Mouse (Mus musculus): ENCODE results near the gene Cbln3. TPM values are rescaled to one million over a fixed set of nuclear protein-coding genes. Genes with fewer than 3 reads are reported as not detected.

Gene Cbln3
- polyA plus RNA-seq, 1 experiment from 2014 or later = 0.74 TPM

DNA sequence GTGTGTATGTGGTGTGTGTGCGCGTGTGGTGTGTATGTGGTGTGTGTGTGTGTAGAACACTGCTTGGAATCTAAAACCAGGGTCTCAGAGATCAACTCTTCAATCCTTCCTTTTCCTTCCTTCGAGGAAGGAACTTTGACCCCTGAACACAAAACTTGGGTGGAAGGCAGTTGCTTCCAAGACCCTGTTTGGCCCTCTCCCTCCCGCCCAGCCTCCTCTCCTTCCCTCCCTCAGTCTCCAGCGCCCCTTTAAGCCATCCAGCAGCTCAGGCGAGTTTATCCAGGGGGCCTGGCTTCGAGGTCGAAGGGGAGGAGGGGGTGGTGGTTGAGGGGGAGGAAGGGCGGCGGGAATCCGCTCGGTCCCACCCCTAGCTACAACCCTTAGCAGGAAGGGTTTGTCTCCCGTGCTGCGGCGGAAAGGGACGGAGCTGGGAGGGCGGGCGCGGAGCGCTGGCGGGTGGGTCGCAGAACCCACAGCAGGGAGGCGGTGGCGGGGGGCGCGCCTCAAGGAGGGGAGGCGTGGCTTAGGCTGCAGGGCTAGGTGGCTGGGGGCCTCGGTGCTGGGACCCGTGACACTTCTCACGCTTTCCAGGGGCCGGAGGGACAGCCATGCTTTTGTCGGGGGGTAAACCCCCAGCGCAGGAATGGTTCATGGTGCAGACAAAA is 30.4 kb downstream of the Cbln3 start, which contains the start of gene Nynrin:
Nynrin (plus strand) TSS at position 390 of the 665 bp plus-strand sequence.
- Histone ChIP-seq H3K9ac (replicated peaks; ENCODE audit: low read length) (peak within 1 kb of the TSS; percentile 69), H3K4me3 (ENCODE audit: low read length) (peak within 1 kb of the TSS; percentile 71), H3K27ac (ENCODE audit: low read length) (peak within 1 kb of the TSS; percentile 96), H3K9me3 (ENCODE audit: low read length) (no peaks in the 10 kb centered on the region), H3K27me3 (ENCODE audit: insufficient read depth, low read length) (no peaks in the 10 kb centered on the region), H3K36me3 (ENCODE audit: insufficient read depth, low read length) (0 out of 2 replicates have a peak, but pooled peaks cover 3% of the 10 kb centered on the region), H3K4me2 (replicated peaks; ENCODE audit: low read depth, low read length) (peak within 1 kb of the TSS; percentile 88), H3K4me1 (ENCODE audit: insufficient read depth, low read length) (peaks cover 44% of the 10 kb centered on the region)
- 2% methylated on average over 22 of the region's 33 CpGs for WGBS
- peak; percentile 93 for ATAC-seq (ENCODE audit: low FRiP score, low TSS enrichment)

DNA sequence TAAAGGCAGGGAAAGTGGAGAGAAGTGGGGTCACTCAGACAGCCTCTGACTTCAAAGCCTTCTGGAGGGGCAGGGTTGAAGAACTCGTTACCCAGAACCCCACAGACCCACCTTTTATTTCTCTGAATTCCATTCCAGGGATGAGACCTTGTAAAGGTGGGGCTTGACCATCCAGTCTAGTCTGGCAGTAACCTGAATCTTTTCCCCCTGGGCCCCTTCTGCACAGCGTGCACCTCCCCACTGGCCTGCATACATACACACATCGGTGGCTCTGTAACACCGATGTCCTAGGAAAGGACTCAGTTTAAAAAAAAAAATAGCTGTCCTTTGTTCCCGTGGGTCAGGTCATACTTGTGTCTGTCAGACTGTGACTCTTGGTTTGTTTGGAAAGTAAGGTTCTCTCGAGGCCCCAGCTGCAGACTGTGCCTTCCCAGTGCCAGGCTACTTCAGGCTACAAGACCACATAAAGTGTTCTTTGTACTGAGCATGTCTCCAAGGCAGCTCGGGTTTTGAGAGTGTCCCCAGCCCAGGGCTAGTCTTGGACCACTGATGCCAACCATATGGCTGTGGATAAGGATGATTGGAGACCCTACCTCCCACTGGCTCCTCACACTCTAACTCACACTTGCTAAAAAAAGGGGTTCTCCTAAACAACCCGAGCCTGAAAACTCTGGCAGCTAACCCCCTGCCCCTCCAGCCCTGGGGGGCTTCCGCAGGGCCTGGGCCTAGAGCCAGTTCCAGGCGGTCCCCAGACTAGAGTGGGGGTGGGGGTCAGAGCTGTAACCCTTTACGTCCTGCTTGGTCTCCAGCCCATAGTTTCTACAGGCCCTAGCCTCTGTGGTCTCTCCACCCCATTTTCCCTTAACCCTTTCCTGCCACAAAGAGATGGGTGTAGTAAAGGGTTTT is 31.3 kb downstream of the Cbln3 start:
- Histone ChIP-seq H3K9me3 (ENCODE audit: low read length) (no peaks in the 10 kb centered on the region), H3K36me3 (ENCODE audit: insufficient read depth, low read length) (0 out of 2 replicates have a peak, but pooled peaks cover 2% of the 10 kb centered on the region), H3K9ac (replicated peaks; ENCODE audit: low read length) (peak overlapping the region; percentile 69), H3K4me3 (ENCODE audit: low read length) (peak overlapping the region; percentile 71), H3K27ac (ENCODE audit: low read length) (peak overlapping the region; percentile 96), H3K4me1 (ENCODE audit: insufficient read depth, low read length) (peaks cover 44% of the 10 kb centered on the region), H3K27me3 (ENCODE audit: insufficient read depth, low read length) (no peaks in the 10 kb centered on the region), H3K4me2 (replicated peaks; ENCODE audit: low read depth, low read length) (peak overlapping the region; percentile 88)
- ATAC-seq (ENCODE audit: low FRiP score, low TSS enrichment) = peak; percentile 78
- WGBS = 3% methylated on average over 11 of the region's 11 CpGs

GRCm38 (mm10) chr14:55850885-55851284 is 33.3 kb downstream of the Cbln3 start:
- 74% methylated on average over 6 of the region's 6 CpGs for WGBS
- H3K9me3 ChIP-seq (ENCODE audit: low read length) = no peaks in the 10 kb centered on the region
- no peak overlapping the region for H3K27ac ChIP-seq (ENCODE audit: low read length)
- no peak overlapping the region for H3K9ac ChIP-seq (replicated peaks; ENCODE audit: low read length)
- H3K27me3 ChIP-seq (ENCODE audit: insufficient read depth, low read length) = no peaks in the 10 kb centered on the region
- H3K4me2 ChIP-seq (replicated peaks; ENCODE audit: low read depth, low read length) = no peak overlapping the region
- no peak for ATAC-seq (ENCODE audit: low FRiP score, low TSS enrichment)
- H3K36me3 ChIP-seq (ENCODE audit: insufficient read depth, low read length) = no peaks in the 10 kb centered on the region
- H3K4me3 ChIP-seq (ENCODE audit: low read length) = no peak overlapping the region
- peaks cover 26% of the 10 kb centered on the region for H3K4me1 ChIP-seq (ENCODE audit: insufficient read depth, low read length)

- whole genome bisulfite sequencing = 63% methylated on average over 9 of the region's 9 CpGs
- ATAC-seq (ENCODE audit: low FRiP score, low TSS enrichment) = peak; percentile 80
Measured at GRCm38 (mm10) chr14:55845506-55846294, 38.5 kb downstream of the Cbln3 start.

GRCm38 (mm10) chr14:55842794-55843193 is 41.4 kb downstream of the Cbln3 start:
- no peak for ATAC-seq (ENCODE audit: low FRiP score, low TSS enrichment)
- Histone ChIP-seq H3K4me1 (ENCODE audit: insufficient read depth, low read length) (no peaks in the 10 kb centered on the region), H3K4me2 (replicated peaks; ENCODE audit: low read depth, low read length) (no peak overlapping the region), H3K27ac (ENCODE audit: low read length) (no peak overlapping the region), H3K36me3 (ENCODE audit: insufficient read depth, low read length) (no peaks in the 10 kb centered on the region), H3K27me3 (ENCODE audit: insufficient read depth, low read length) (no peaks in the 10 kb centered on the region), H3K9ac (replicated peaks; ENCODE audit: low read length) (no peak overlapping the region), H3K9me3 (ENCODE audit: low read length) (no peaks in the 10 kb centered on the region), H3K4me3 (ENCODE audit: low read length) (no peak overlapping the region)
- WGBS = 81% methylated on average over 4 of the region's 4 CpGs

More at GRCm38 (mm10) chr14:55845506-55846294, 38.5 kb downstream of the Cbln3 start:
- Histone ChIP-seq H3K27me3 (ENCODE audit: insufficient read depth, low read length) (no peaks in the 10 kb centered on the region), H3K4me1 (ENCODE audit: insufficient read depth, low read length) (no peaks in the 10 kb centered on the region), H3K4me3 (ENCODE audit: low read length) (no peak overlapping the region), H3K27ac (ENCODE audit: low read length) (peak overlapping the region; percentile 61), H3K36me3 (ENCODE audit: insufficient read depth, low read length) (no peaks in the 10 kb centered on the region), H3K9me3 (ENCODE audit: low read length) (no peaks in the 10 kb centered on the region), H3K4me2 (replicated peaks; ENCODE audit: low read depth, low read length) (no peak overlapping the region), H3K9ac (replicated peaks; ENCODE audit: low read length) (no peak overlapping the region)

- Histone ChIP-seq H3K36me3 (ENCODE audit: insufficient read depth, low read length) (no peaks in the 10 kb centered on the region), H3K4me2 (replicated peaks; ENCODE audit: low read depth, low read length) (no peak overlapping the region), H3K4me3 (ENCODE audit: low read length) (no peak overlapping the region), H3K27ac (ENCODE audit: low read length) (no peak overlapping the region), H3K27me3 (ENCODE audit: insufficient read depth, low read length) (no peaks in the 10 kb centered on the region), H3K9ac (replicated peaks; ENCODE audit: low read length) (no peak overlapping the region), H3K4me1 (ENCODE audit: insufficient read depth, low read length) (no peaks in the 10 kb centered on the region), H3K9me3 (ENCODE audit: low read length) (no peaks in the 10 kb centered on the region)
- WGBS = 63% methylated on average over 4 of the region's 4 CpGs
- no peak for ATAC-seq (ENCODE audit: low FRiP score, low TSS enrichment)
Measured at GRCm38 (mm10) chr14:55840853-55841366, 43.3 kb downstream of the Cbln3 start.

DNA sequence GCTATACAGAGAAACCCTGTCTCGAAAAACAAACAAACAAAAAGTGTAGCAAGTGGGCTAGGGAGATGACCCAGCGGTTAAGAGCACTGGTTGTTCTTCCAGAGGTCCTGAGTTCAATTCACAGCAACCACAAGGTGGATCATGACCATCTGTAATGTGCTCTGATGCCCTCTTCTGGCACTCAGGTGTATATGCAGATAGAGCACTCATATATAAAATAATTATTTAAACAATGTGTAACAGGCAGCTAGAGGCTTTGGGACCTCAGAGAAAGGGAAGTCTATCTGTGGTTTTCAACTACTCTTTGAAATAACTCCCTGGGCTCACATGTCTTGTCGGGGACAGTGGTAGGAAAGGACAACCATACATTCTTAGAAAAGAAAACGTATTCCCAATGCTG is 45.5 kb downstream of the Cbln3 start:
- 83% methylated on average over 4 of the region's 4 CpGs for WGBS
- H3K36me3 ChIP-seq (ENCODE audit: insufficient read depth, low read length) = no peaks in the 10 kb centered on the region

DNA sequence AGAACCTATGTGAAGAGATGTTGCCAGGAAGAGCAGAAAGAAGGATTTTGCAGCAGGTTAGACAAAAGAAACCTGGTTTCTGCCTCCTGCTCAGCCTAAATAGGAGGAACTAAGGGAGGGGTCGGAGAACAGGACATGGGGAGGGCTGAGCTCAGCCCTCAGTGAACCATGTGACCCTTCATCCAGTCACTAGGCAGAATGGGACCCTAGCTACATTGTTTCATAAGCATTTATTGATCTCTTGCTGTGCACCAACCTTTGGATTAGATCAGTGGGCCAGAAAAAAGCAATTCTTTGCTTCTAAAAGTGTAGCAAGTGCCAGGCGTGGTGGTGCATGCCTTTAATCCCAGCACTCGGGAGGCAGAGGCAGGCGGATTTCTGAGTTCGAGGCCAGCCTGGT is 45.9 kb downstream of the Cbln3 start:
- WGBS = 87% methylated on average over 5 of the region's 5 CpGs
- ATAC-seq (ENCODE audit: low FRiP score, low TSS enrichment) = no peak
- H3K36me3 ChIP-seq (ENCODE audit: insufficient read depth, low read length) = no peaks in the 10 kb centered on the region
- no peaks in the 10 kb centered on the region for H3K9me3 ChIP-seq (ENCODE audit: low read length)
- no peaks in the 10 kb centered on the region for H3K4me1 ChIP-seq (ENCODE audit: insufficient read depth, low read length)
- H3K27me3 ChIP-seq (ENCODE audit: insufficient read depth, low read length) = no peaks in the 10 kb centered on the region
- H3K4me2 ChIP-seq (replicated peaks; ENCODE audit: low read depth, low read length) = no peak overlapping the region
- H3K9ac ChIP-seq (replicated peaks; ENCODE audit: low read length) = no peak overlapping the region
- no peak overlapping the region for H3K4me3 ChIP-seq (ENCODE audit: low read length)
- H3K27ac ChIP-seq (ENCODE audit: low read length) = no peak overlapping the region

More for the DNA sequence above, 45.5 kb downstream of the Cbln3 start:
- no peaks in the 10 kb centered on the region for H3K4me1 ChIP-seq (ENCODE audit: insufficient read depth, low read length)
- H3K9me3 ChIP-seq (ENCODE audit: low read length) = no peaks in the 10 kb centered on the region
- no peaks in the 10 kb centered on the region for H3K27me3 ChIP-seq (ENCODE audit: insufficient read depth, low read length)
- H3K9ac ChIP-seq (replicated peaks; ENCODE audit: low read length) = no peak overlapping the region
- H3K4me2 ChIP-seq (replicated peaks; ENCODE audit: low read depth, low read length) = no peak overlapping the region
- no peak for ATAC-seq (ENCODE audit: low FRiP score, low TSS enrichment)
- H3K27ac ChIP-seq (ENCODE audit: low read length) = no peak overlapping the region
- no peak overlapping the region for H3K4me3 ChIP-seq (ENCODE audit: low read length)

DNA sequence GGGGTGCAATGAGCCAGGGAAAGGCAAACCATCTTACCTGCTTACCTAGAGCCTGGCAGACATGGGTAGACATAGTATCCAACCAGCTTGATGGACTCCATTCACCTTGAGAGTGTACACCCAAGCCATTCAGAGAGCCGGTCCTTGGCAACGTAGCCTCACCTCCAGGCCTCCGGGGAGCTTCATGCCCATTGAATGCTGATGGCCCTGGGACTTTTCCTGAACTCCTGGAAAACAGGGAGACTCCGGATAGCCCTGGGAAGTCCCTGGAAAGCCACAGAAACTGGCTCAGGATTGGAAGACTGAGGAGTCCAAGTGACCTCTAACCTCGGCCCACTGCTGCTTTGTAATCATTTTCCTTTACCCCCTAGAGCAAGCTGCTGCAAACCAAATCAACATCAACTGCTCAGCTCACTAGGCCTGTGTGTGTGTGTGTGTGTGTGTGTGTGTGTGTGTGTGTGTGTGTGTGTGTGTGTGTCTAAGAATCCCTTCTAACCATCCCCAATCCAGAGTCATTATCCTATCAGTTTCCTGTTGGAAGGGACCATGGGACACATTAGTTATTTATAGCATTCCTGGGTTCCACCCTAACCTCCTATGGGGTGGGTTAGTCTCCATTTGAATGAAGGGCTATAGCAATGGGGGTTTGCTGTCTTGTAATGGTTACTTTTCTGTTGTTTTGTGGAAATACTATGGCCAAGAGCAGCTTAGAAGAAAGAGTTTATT is 49.2 kb downstream of the Cbln3 start:
- 0 out of 2 replicates have a peak, but pooled peaks cover 9% of the 10 kb centered on the region for H3K36me3 ChIP-seq (ENCODE audit: insufficient read depth, low read length)
- H3K9me3 ChIP-seq (ENCODE audit: low read length) = no peaks in the 10 kb centered on the region
- H3K4me2 ChIP-seq (replicated peaks; ENCODE audit: low read depth, low read length) = no peak overlapping the region
- 81% methylated on average over 5 of the region's 5 CpGs for WGBS
- H3K4me1 ChIP-seq (ENCODE audit: insufficient read depth, low read length) = no peaks in the 10 kb centered on the region
- H3K9ac ChIP-seq (replicated peaks; ENCODE audit: low read length) = no peak overlapping the region
- H3K27me3 ChIP-seq (ENCODE audit: insufficient read depth, low read length) = no peaks in the 10 kb centered on the region
- H3K4me3 ChIP-seq (ENCODE audit: low read length) = no peak overlapping the region
- H3K27ac ChIP-seq (ENCODE audit: low read length) = no peak overlapping the region
- ATAC-seq (ENCODE audit: low FRiP score, low TSS enrichment) = no peak
